Mouse (Mus musculus) intestine, embryonic 16.5 days (tissue): ENCODE results near the gene Prkg2. TPM values are rescaled to one million over a fixed set of nuclear protein-coding genes. Genes with fewer than 3 reads are reported as not detected.
A peak's percentile ranks its signal among the peaks of the same experiment; 100 is the strongest.

Experiments used
- ATAC-seq: fragments of 200-750 bp; cut with Nextera tagmentation; 2 replicates; pipeline ENCODE4 v1.8.0; 2017; ENCODE audit warnings: moderate TSS enrichment, moderate library complexity
- H3K27ac ChIP-seq: fragments of 300-500 bp; sonication (generic); 2 replicates; pipeline ENCODE4 v1.5.1; 2014; ENCODE audit warnings: mild to moderate bottlenecking, low read length
- H3K27me3 ChIP-seq: fragments of 300-500 bp; sonication (generic); replicated peaks from 2 replicates; pipeline ENCODE4 v1.6.1; 2014; ENCODE audit warnings: low read length, control low read depth, mixed read lengths; ENCODE audit not compliant: control insufficient read depth, insufficient read depth
- H3K36me3 ChIP-seq: fragments of 300-500 bp; sonication (generic); 2 replicates; pipeline ENCODE4 v1.6.1; 2014; ENCODE audit warnings: low read length, control low read depth; ENCODE audit not compliant: control insufficient read depth, insufficient read depth
- H3K4me1 ChIP-seq: fragments of 300-500 bp; sonication (generic); 2 replicates; pipeline ENCODE4 v1.6.1; 2014; ENCODE audit warnings: low read length, control low read depth, mixed read lengths; ENCODE audit not compliant: control insufficient read depth, insufficient read depth
- H3K4me2 ChIP-seq: fragments of 300-500 bp; sonication (generic); 2 replicates; pipeline ENCODE4 v1.6.1; 2014; ENCODE audit warnings: low read depth, low read length, control low read depth
- H3K4me3 ChIP-seq: fragments of 300-500 bp; sonication (generic); 2 replicates; pipeline ENCODE4 v1.5.1; 2014; ENCODE audit warnings: mild to moderate bottlenecking, low read length
- H3K9ac ChIP-seq: fragments of 300-500 bp; sonication (generic); 2 replicates; pipeline ENCODE4 v1.6.1; 2014; ENCODE audit warnings: low read depth, low read length
- H3K9me3 ChIP-seq: fragments of 300-500 bp; sonication (generic); 2 replicates; pipeline ENCODE4 v1.6.1; 2016; ENCODE audit warnings: low read length, control low read depth; ENCODE audit not compliant: control insufficient read depth
- WGBS: fragments of 180-500 bp; shearing (Covaris S2); extraction: QIAGEN DNeasy Blood & Tissue Kit; methylation state at CpG from one replicate; pipeline ENCODE4 v1.1.7; 2014; 5-methylcytosine and 5-hydroxymethylcytosine counted together
- polyA plus RNA-seq: library from polyadenylated mRNA; unstranded; fragments of >200 nt; fragmentation: Nextera tagmentation; extraction: Ambion mirVana; gene quantifications from 2 replicates; pipeline ENCODE4 v1.2.1, GENCODE M21; 2015

Gene Prkg2
- polyA plus RNA-seq: 24.1 and 46.9 TPM in 2 replicates

GRCm38 (mm10) chr5:99036596-99037441 is at the start of gene Prkg2:
Gene Prkg2 (minus strand): TSS chr5:99037351.
- Histone ChIP-seq H3K4me3 (peak within 1 kb of the TSS; percentile 76), H3K9me3 (no peaks in the 10 kb centered on the region), H3K27ac (peak within 1 kb of the TSS; percentile 93), H3K4me1 (no peaks in the 10 kb centered on the region), H3K9ac (peak within 1 kb of the TSS; percentile 92), H3K4me2 (peak within 1 kb of the TSS; percentile 86), H3K36me3 (no peaks in the 10 kb centered on the region), H3K27me3 (no peaks in the 10 kb centered on the region; the same call in 1 of the 2 replicates)
- WGBS: under 1% methylated on average over 90 of the region's 94 CpGs
- peak; percentile 83 for ATAC-seq

GRCm38 (mm10) chr5:99083955-99084354 is 46.8 kb upstream of the Prkg2 start:
- H3K9ac ChIP-seq: no peak overlapping the region
- no peaks in the 10 kb centered on the region for H3K36me3 ChIP-seq
- H3K4me1 ChIP-seq: no peaks in the 10 kb centered on the region
- H3K27ac ChIP-seq: peak overlapping the region; percentile 48; the same call in 1 of the 2 replicates
- H3K4me2 ChIP-seq: no peak overlapping the region
- peak; percentile 81 for ATAC-seq
- H3K27me3 ChIP-seq: no peaks in the 10 kb centered on the region
- WGBS: 22% methylated on average over 5 of the region's 5 CpGs
- H3K9me3 ChIP-seq: no peaks in the 10 kb centered on the region
- H3K4me3 ChIP-seq: no peak overlapping the region

GRCm38 (mm10) chr5:99078375-99078774 is 41.2 kb upstream of the Prkg2 start:
- H3K9ac ChIP-seq: no peak overlapping the region
- ATAC-seq: no peak
- H3K36me3 ChIP-seq: no peaks in the 10 kb centered on the region
- H3K4me1 ChIP-seq: no peaks in the 10 kb centered on the region
- H3K4me2 ChIP-seq: no peak overlapping the region
- H3K9me3 ChIP-seq: no peaks in the 10 kb centered on the region
- no peak overlapping the region for H3K27ac ChIP-seq
- WGBS: 64% methylated on average over 2 of the region's 2 CpGs
- H3K27me3 ChIP-seq: no peaks in the 10 kb centered on the region
- no peak overlapping the region for H3K4me3 ChIP-seq

GRCm38 (mm10) chr5:99068391-99068790 is 31.2 kb upstream of the Prkg2 start:
- Histone ChIP-seq H3K9me3 (no peaks in the 10 kb centered on the region), H3K36me3 (no peaks in the 10 kb centered on the region), H3K9ac (no peak overlapping the region), H3K27me3 (no peaks in the 10 kb centered on the region), H3K27ac (no peak overlapping the region), H3K4me1 (no peaks in the 10 kb centered on the region), H3K4me3 (no peak overlapping the region), H3K4me2 (no peak overlapping the region)
- ATAC-seq: no peak
- 59% methylated on average over 2 of the region's 2 CpGs for WGBS

GRCm38 (mm10) chr5:99062582-99062981 is 25.4 kb upstream of the Prkg2 start:
- Histone ChIP-seq H3K4me2 (no peak overlapping the region), H3K4me3 (no peak overlapping the region), H3K9me3 (no peaks in the 10 kb centered on the region), H3K27ac (no peak overlapping the region), H3K4me1 (no peaks in the 10 kb centered on the region), H3K9ac (no peak overlapping the region), H3K36me3 (no peaks in the 10 kb centered on the region), H3K27me3 (no peaks in the 10 kb centered on the region)
- peak; percentile 96 for ATAC-seq

- H3K27ac ChIP-seq: peak overlapping the region; percentile 34
- WGBS: 69% methylated on average over 6 of the region's 6 CpGs
- ATAC-seq: peak; percentile 24; the same call in 1 of the 2 replicates
These were observed 1.9 kb upstream of the Prkg2 start for GRCm38 (mm10) chr5:99039021-99039420.

GRCm38 (mm10) chr5:99037442-99037811 is 276 bp upstream of the Prkg2 start:
- Histone ChIP-seq H3K27ac (peak overlapping the region; percentile 93), H3K27me3 (no peaks in the 10 kb centered on the region; the same call in 1 of the 2 replicates), H3K9ac (peak overlapping the region; percentile 92), H3K4me2 (peak overlapping the region; percentile 86), H3K4me3 (peak overlapping the region; percentile 76), H3K36me3 (no peaks in the 10 kb centered on the region), H3K9me3 (no peaks in the 10 kb centered on the region), H3K4me1 (no peaks in the 10 kb centered on the region)
- peak; percentile 88 for ATAC-seq
- 6% methylated on average over 9 of the region's 9 CpGs for WGBS

More at GRCm38 (mm10) chr5:99039021-99039420, 1.9 kb upstream of the Prkg2 start:
- no peaks in the 10 kb centered on the region; the same call in 1 of the 2 replicates for H3K27me3 ChIP-seq
- no peak overlapping the region for H3K4me3 ChIP-seq
- no peak overlapping the region for H3K4me2 ChIP-seq
- H3K4me1 ChIP-seq: no peaks in the 10 kb centered on the region
- H3K9ac ChIP-seq: no peak overlapping the region
- no peaks in the 10 kb centered on the region for H3K9me3 ChIP-seq
- no peaks in the 10 kb centered on the region for H3K36me3 ChIP-seq

GRCm38 (mm10) chr5:99035961-99036360 is 1.2 kb downstream of the Prkg2 start:
- Histone ChIP-seq H3K4me3 (peak overlapping the region; percentile 76), H3K4me2 (peak overlapping the region; percentile 86), H3K36me3 (peaks cover 2% of the 10 kb centered on the region; the same call in 1 of the 2 replicates), H3K27ac (peak overlapping the region; percentile 93), H3K9me3 (no peaks in the 10 kb centered on the region), H3K9ac (peak overlapping the region; percentile 92), H3K27me3 (no peaks in the 10 kb centered on the region; the same call in 1 of the 2 replicates), H3K4me1 (no peaks in the 10 kb centered on the region)
- WGBS: 40% methylated on average over 9 of the region's 9 CpGs
- ATAC-seq: no peak

GRCm38 (mm10) chr5:99031551-99032149 is 5.5 kb downstream of the Prkg2 start:
- Histone ChIP-seq H3K9ac (no peak overlapping the region), H3K9me3 (no peaks in the 10 kb centered on the region), H3K4me1 (no peaks in the 10 kb centered on the region), H3K36me3 (peaks cover 2% of the 10 kb centered on the region; the same call in 1 of the 2 replicates), H3K27me3 (no peaks in the 10 kb centered on the region; the same call in 1 of the 2 replicates), H3K4me2 (0 out of 2 replicates have a peak overlapping the region, but pooled peaks have one; percentile 31), H3K4me3 (no peak overlapping the region), H3K27ac (no peak overlapping the region)
- ATAC-seq: peak; percentile 62
- WGBS: 70% methylated on average over 6 of the region's 6 CpGs
